ENCODE assay signal across 9 mouse cellular contexts in genomic region chr3:104597135-104597764, GRCm38 (mm10). TPM values are rescaled to one million over a fixed set of nuclear protein-coding genes. Genes with fewer than 3 reads are reported as not detected.
DNase-seq lines count a peak whose midpoint lies in the region; ATAC-seq lines count a peak whose summit lies in the region.
"Had no signal": no experiment of that assay in that cellular context is flagged by ENCODE, and none has a peak within 500 bp of the region (broad histone marks: within the 10 kb centered on the region; RNA-seq: fewer than 3 reads in every experiment).

No protein-coding gene starts in this region.

- 76% methylated on average over 10 of the region's 10 CpGs for WGBS in neural tube, embryonic 11.5 days
- WGBS in forebrain, embryonic 16.5 days, result 39% methylated on average over 10 of the region's 10 CpGs
- 28% methylated on average over 10 of the region's 10 CpGs for WGBS in heart, embryonic 16.5 days

- H3K27ac ChIP-seq in neural tube, embryonic 11.5 days (ENCODE audit: low read depth, low read length), result no peak overlapping the region
- H3K27ac ChIP-seq in forebrain, embryonic 16.5 days (ENCODE audit: low read length), result peak overlapping the region; percentile 80
- H3K27ac ChIP-seq in heart, embryonic 16.5 days (ENCODE audit: low read length), result peak overlapping the region; percentile 98

- H3K9ac ChIP-seq in neural tube, embryonic 11.5 days (ENCODE audit: low read length), result no peak overlapping the region
- H3K9ac ChIP-seq in forebrain, embryonic 16.5 days (replicated peaks; ENCODE audit: low read depth, low read length), result no peak overlapping the region
- peak overlapping the region; percentile 69 for H3K9ac ChIP-seq in heart, embryonic 16.5 days (ENCODE audit: low read length)

- no peaks in the 10 kb centered on the region for H3K9me3 ChIP-seq in neural tube, embryonic 11.5 days (ENCODE audit: control insufficient read depth, low read length)
- H3K9me3 ChIP-seq in forebrain, embryonic 16.5 days (ENCODE audit: control insufficient read depth, low read length), result no peaks in the 10 kb centered on the region
- no peaks in the 10 kb centered on the region for H3K9me3 ChIP-seq in heart, embryonic 16.5 days (replicated peaks; ENCODE audit: control insufficient read depth, low read length)
- H3K9me3 ChIP-seq: G1E had no signal

- H3K4me1 ChIP-seq in neural tube, embryonic 11.5 days (ENCODE audit: control insufficient read depth, insufficient read depth, low read length), result no peaks in the 10 kb centered on the region
- H3K4me1 ChIP-seq in forebrain, embryonic 16.5 days (replicated peaks; ENCODE audit: control insufficient read depth, insufficient read depth, low read length), result peaks cover 7% of the 10 kb centered on the region
- peaks cover 49% of the 10 kb centered on the region for H3K4me1 ChIP-seq in heart, embryonic 16.5 days (ENCODE audit: control insufficient read depth, insufficient read depth, low read length)

- no peaks in the 10 kb centered on the region for H3K36me3 ChIP-seq in neural tube, embryonic 11.5 days (ENCODE audit: control insufficient read depth, insufficient read depth, low read length)
- H3K36me3 ChIP-seq in forebrain, embryonic 16.5 days (ENCODE audit: control insufficient read depth, insufficient read depth), result no peaks in the 10 kb centered on the region
- no peaks in the 10 kb centered on the region for H3K36me3 ChIP-seq in heart, embryonic 16.5 days (ENCODE audit: control insufficient read depth, insufficient read depth)
- H3K36me3 ChIP-seq: G1E had no signal

- H3K4me2 ChIP-seq in neural tube, embryonic 11.5 days (ENCODE audit: low read depth), result no peak overlapping the region
- peak overlapping the region; percentile 6 for H3K4me2 ChIP-seq in forebrain, embryonic 16.5 days (ENCODE audit: low read length)
- peak overlapping the region; percentile 56 for H3K4me2 ChIP-seq in heart, embryonic 16.5 days (ENCODE audit: low read depth, low read length)

- no peaks in the 10 kb centered on the region for H3K27me3 ChIP-seq in neural tube, embryonic 11.5 days (ENCODE audit: control insufficient read depth, insufficient read depth, low read length)
- no peaks in the 10 kb centered on the region for H3K27me3 ChIP-seq in forebrain, embryonic 16.5 days (replicated peaks; ENCODE audit: control insufficient read depth, insufficient read depth, low read length)
- no peaks in the 10 kb centered on the region for H3K27me3 ChIP-seq in heart, embryonic 16.5 days (ENCODE audit: control insufficient read depth, insufficient read depth, low read length)

- ATAC-seq in neural tube, embryonic 11.5 days (ENCODE audit: insufficient read depth, low FRiP score, low TSS enrichment), result no peak
- peak; percentile 99 for ATAC-seq in forebrain, embryonic 16.5 days
- peak; percentile 76 for ATAC-seq in heart, embryonic 16.5 days (replicated peaks; ENCODE audit: extremely low read depth, insufficient read depth, low FRiP score)
- ATAC-seq in activated CD4-positive, CD25-positive, alpha-beta regulatory T cell, adult 4 months, result no peak

- no peak overlapping the region for H3K4me3 ChIP-seq in neural tube, embryonic 11.5 days (ENCODE audit: low read depth, low read length)
- no peak overlapping the region for H3K4me3 ChIP-seq in forebrain, embryonic 16.5 days (replicated peaks; ENCODE audit: low read length)
- peak overlapping the region; percentile 19 for H3K4me3 ChIP-seq in heart, embryonic 16.5 days (ENCODE audit: low read length)

- DNase-seq in neural tube, embryonic 11.5 days (ENCODE audit: low spot score), result peak; percentile 11
- no peak for DNase-seq in neural tube, embryonic 10.5 days (ENCODE audit: extremely low spot score, low spot score)
- DNase-seq in layer of hippocampus, adult 9-10 months (ENCODE audit: low spot score), result peak; percentile 79
- peak; percentile 57 for DNase-seq in lung, postnatal 25 days (ENCODE audit: low spot score)
- DNase-seq in telencephalon, adult 2 months (ENCODE audit: low read depth, low spot score), result peak; percentile 98

RNA-seq across cellular contexts. Expression of gene Slc16a1, which starts 41.2 kb away (rescaled TPM):
- polyA plus RNA-seq in neural tube, embryonic 11.5 days (2014; fragmentation: Nextera tagmentation; extraction: Ambion mirVana), result 35.3 and 38.7 TPM in 2 replicates
- 17.8 and 22.6 TPM in 2 replicates for polyA plus RNA-seq in forebrain, embryonic 16.5 days (2015; fragmentation: Nextera tagmentation; extraction: Ambion mirVana)
- polyA plus RNA-seq in heart, embryonic 16.5 days (2015; fragmentation: Nextera tagmentation; extraction: Ambion mirVana), result 79.9 and 84.1 TPM in 2 replicates
- 10 to 100 TPM in 1 of 2 experiments, 1 to 10 TPM in 1; 6.7 to 11.2 TPM for polyA plus RNA-seq in activated CD4-positive, CD25-positive, alpha-beta regulatory T cell, adult 4 months (2017; shearing (Covaris generic))

Comparison
In these comparisons a context has a peak if more than half of its experiments do, and no peak if none do; other contexts are left out.
1. ATAC-seq: peak in forebrain, embryonic 16.5 days (single experiment) and heart, embryonic 16.5 days (single experiment); none in neural tube, embryonic 11.5 days (single experiment) and activated CD4-positive, CD25-positive, alpha-beta regulatory T cell, adult 4 months (single experiment).